Mouse (Mus musculus) heart, postnatal 0 days (tissue): ENCODE measurements at regions not wholly inside any gene's neighbourhood (a gene's known extent, or its start where the extent isn't known, plus 50 kb on each side); places are given as distances from the start of the nearest gene placed in this dataset.

Source experiments
- CTCF ChIP-seq: IDR thresholded peaks from 2 replicates; pipeline ENCODE4 v1.5.1; 2016; ENCODE audit warnings: antibody characterized with exemption, control low read depth, low read depth
- EP300 ChIP-seq: IDR thresholded peaks from 2 replicates; pipeline ENCODE4 v1.6.1; 2016; ENCODE audit warnings: antibody characterized with exemption, low read depth

DNA sequence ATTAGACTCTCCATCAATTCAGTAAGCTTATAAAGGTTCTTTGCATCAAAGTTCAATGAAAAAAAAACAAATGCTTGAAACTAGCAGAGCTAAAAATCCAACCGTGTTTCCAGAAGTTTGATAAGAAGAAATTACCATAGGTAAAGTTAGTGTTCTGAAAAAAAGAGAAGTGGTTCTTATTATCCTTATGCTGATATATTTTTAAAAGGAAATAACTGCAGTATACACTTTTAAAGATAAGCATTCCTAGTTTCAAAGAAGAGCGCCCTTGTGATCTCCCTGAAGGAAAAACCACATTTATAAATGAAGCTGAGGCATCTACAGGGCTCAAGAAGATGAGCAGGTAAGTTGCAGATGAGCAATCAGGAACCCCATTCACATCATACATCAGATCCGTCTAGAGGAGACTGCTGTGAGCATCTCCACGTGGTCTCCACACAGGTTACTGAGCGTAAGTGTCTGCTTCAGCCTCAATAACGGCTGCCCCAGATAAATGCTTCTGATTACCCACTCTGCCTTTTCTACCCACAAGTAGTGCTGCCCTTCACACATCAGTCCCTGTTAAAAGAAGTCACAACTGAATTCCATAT, 815.6 kb downstream of the Olfm4 start:
- TF ChIP-seq CTCF, result no peak
- TF ChIP-seq EP300, result no peak
